Mouse (Mus musculus) retina, postnatal 1 day (tissue): Measurements from ENCODE around the gene Gsta1.
"Not testable (repeated sequence)": the region's sequence is repeated elsewhere in the genome, so short reads cannot be mapped to it uniquely, and the experiment has no call there.

Experiments
- DNase-seq: peaks from one replicate; pipeline ENCODE4 v3.0.0-alpha.2; 2012

Gsta1 gene

DNA sequence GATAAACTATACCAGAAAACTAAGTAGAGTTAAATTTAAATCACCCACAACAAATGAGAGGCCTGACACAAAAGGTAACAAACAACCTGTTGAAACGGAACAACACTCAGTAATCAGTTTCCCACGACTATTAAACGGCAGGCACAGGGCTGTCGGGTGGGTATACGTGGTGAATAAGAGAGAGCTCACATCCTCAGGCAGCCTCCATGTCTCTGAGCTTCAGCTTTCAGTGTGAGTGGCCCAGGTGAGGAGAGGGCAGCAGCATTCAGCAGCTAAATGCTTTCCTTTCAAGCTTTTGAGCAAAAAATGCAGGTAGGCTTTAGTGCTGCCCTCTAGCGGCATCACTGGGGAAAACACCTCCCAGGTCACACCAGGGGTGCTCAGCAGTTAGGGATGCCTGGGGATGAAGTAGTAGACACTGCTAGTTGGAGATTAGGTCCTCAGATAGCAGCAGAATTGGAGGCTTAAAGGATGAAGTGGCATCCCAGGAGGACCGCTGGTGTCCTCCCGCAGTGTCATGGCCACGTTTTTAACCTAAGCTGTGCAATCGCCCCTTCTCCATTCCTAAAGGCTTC lies 2.8 kb downstream of the Gsta1 start:
- DNase-seq: not testable (repeated sequence)

DNA sequence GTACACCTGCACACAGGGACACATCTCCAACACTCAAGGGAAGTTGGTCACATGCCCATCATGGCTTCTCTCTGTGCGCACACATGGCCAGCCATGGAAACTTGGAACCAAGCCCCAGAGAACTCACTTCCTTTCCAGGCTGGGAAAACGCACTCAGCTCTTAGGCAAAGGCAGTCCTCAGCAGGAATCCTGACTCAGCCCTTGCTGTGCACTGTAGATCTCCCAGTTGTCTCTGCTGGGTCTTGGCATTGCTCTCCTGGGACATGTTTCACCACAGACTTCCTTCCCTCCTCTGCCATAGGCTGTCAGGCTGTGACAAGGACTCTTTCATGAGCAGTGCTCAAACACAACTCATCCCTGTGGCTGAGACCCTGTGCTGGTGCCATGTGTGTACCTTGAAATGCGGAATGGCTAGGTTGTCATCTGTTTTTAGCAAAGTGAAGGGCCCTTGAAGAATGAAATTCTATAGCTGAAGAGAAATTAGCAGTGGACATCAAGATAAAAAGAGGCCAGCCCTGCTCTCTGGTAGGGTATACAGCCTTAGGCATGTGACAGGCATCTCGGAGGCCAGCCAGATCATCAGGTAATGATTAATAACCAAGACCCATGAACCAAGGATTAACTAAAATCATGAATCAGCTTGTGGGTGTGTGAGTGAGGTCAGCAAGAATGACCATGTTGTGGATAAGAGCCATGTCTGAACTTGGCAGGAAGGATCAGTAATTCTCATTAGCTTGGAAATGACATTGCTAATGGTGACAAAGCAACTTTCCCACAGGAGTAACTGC lies 25.4 kb downstream of the Gsta1 start:
- not testable (repeated sequence) for DNase-seq

DNA sequence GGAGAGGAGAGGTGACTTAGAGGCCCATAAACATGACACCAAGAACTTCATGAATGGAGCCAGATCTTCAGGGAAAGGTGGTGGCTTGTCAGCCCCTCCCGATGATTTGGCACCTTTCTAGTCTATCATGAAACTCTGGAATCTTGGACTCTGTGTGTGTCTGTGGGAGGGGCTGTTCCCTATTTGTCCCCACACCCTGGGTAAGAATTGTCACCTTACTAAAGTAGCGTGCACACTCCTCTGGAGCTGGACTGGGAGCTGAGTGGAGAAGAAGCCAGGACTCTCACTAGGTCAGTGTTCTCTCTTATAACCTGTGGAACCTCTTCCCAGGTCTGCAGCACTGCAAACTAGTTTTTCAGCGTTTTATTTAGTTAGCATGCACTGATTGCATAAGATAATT lies 26.5 kb downstream of the Gsta1 start, which contains the start of gene Gm3776:
Gene Gm3776 (plus strand): TSS at position 216 of the 400 bp plus-strand sequence.
- not testable (repeated sequence) for DNase-seq

DNA sequence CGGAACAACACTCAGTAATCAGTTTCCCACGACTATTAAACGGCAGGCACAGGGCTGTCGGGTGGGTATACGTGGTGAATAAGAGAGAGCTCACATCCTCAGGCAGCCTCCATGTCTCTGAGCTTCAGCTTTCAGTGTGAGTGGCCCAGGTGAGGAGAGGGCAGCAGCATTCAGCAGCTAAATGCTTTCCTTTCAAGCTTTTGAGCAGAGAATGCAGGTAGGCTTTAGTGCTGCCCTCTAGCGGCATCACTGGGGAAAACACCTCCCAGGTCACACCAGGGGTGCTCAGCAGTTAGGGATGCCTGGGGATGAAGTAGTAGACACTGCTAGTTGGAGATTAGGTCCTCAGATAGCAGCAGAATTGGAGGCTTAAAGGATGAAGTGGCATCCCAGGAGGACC lies 29.2 kb downstream of the Gsta1 start:
- not testable (repeated sequence) for DNase-seq

DNA sequence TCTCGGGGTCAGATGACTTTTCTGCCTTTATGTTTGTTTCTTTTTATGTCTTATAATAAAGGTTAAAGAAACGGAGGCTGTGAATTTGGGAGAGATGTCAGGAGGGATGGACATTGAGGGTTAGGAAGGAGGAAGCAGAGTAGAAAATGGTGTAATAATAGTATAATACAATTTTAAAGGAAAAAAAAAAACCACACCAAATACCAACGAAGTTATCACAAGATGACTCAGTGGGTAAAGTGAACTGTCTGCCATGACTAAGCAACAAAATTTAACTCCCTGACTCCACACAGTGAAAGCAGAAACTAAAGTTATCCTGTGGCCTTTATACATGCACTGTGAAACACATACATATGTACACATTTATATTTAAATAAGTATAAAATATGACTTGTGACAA lies 40.5 kb downstream of the Gsta1 start:
- DNase-seq: not testable (repeated sequence)

DNA sequence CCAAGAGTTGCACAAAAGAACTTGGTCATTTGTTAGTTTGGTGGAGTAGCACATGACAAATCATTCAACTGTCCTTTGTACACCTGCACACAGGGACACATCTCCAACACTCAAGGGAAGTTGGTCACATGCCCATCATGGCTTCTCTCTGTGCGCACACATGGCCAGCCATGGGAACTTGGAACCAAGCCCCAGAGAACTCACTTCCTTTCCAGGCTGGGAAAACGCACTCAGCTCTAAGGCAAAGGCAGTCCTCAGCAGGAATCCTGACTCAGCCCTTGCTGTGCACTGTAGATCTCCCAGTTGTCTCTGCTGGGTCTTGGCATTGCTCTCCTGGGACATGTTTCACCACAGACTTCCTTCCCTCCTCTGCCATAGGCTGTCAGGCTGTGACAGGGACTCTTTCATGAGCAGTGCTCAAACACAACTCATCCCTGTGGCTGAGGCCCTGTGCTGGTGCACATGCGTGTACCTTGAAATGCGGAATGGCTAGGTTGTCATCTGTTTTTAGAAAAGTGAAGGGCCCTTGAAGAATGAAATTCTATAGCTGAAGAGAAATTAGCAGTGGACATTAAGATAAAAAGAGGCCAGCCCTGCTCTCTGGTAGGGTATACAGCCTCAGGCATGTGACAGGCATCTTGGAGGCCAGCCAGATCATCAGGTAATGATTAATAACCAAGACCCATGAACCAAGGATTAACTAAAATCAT lies 51.7 kb downstream of the Gsta1 start:
- not testable (repeated sequence) for DNase-seq

DNA sequence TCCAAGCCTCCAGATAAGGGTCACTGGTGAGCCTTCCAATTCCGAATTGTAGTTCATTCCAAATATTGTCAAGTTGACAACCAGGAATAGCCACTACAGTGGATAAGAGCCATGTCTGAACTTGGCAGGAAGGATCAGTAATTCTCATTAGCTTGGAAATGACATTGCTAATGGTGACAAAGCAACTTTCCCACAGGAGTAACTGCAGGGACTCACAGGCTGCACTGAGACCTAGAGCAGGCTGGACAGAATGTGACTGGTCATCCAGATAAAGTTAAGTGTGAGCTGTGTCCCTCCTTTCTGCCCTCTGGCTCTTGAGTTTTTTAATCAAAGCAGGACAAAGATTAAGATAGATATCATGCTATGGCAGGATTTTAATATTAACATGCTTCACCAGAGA lies 58.6 kb downstream of the Gsta1 start:
- DNase-seq: not testable (repeated sequence)

DNA sequence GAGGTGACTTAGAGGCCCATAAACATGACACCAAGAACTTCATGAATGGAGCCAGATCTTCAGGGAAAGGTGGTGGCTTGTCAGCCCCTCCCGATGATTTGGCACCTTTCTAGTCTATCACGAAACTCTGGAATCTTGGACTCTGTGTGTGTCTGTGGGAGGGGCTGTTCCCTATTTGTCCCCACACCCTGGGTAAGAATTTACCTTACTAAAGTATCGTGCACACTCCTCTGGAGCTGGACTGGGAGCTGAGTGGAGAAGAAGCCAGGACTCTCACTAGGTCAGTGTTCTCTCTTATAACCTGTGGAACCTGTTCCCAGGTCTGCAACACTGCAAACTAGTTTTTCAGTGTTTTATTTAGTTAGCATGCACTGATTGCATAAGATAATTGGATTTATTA lies 59.3 kb downstream of the Gsta1 start, which contains the start of gene Gm10639:
Gene Gm10639 (plus strand): TSS at position 201 of the 400 bp plus-strand sequence.
- DNase-seq: not testable (repeated sequence)
